Mouse (Mus musculus) kidney, embryonic 14.5 days (tissue): ENCODE measurements around the gene Ube2d1. TPM values are rescaled to one million over a fixed set of nuclear protein-coding genes. Genes with fewer than 3 reads are reported as not detected.
A peak's percentile ranks its signal among the peaks of the same experiment; 100 is the strongest.

Experiments
- ATAC-seq: fragments of 200-750 bp; cut with Nextera tagmentation; 2 replicates; pipeline ENCODE4 v1.8.0; 2017; ENCODE audit warnings: moderate number of reproducible peaks, mild to moderate bottlenecking, moderate TSS enrichment, moderate library complexity; ENCODE audit not compliant: low FRiP score, low TSS enrichment
- H3K27ac ChIP-seq: fragments of 300-500 bp; sonication (generic); 2 replicates; pipeline ENCODE4 v1.5.1; 2014; ENCODE audit warnings: low read depth, mild to moderate bottlenecking, low read length, moderate library complexity, mixed read lengths
- H3K27me3 ChIP-seq: fragments of 300-500 bp; sonication (generic); 2 replicates; pipeline ENCODE4 v1.6.1; 2014; ENCODE audit warnings: mild to moderate bottlenecking, low read length; ENCODE audit not compliant: control insufficient read depth, insufficient read depth
- H3K36me3 ChIP-seq: fragments of 300-500 bp; sonication (generic); 2 replicates; pipeline ENCODE4 v1.6.1; 2014; ENCODE audit warnings: low read length, mixed read lengths; ENCODE audit not compliant: control insufficient read depth, insufficient read depth
- H3K4me1 ChIP-seq: fragments of 300-500 bp; sonication (generic); 2 replicates; pipeline ENCODE4 v1.6.1; 2014; ENCODE audit warnings: low read length, mixed read lengths; ENCODE audit not compliant: control insufficient read depth, insufficient read depth
- H3K4me2 ChIP-seq: fragments of 300-500 bp; sonication (generic); replicated peaks from 2 replicates; pipeline ENCODE4 v1.6.1; 2014; ENCODE audit warnings: low read depth, mild to moderate bottlenecking, low read length
- H3K4me3 ChIP-seq: fragments of 300-500 bp; sonication (generic); 2 replicates; pipeline ENCODE4 v1.5.1; 2014; ENCODE audit warnings: mild to moderate bottlenecking, low read length
- H3K9ac ChIP-seq: fragments of 300-500 bp; sonication (generic); 2 replicates; pipeline ENCODE4 v1.6.1; 2014; ENCODE audit warnings: low read depth, mild to moderate bottlenecking, low read length, moderate library complexity
- H3K9me3 ChIP-seq: fragments of 300-500 bp; sonication (generic); 2 replicates; pipeline ENCODE4 v1.6.1; 2016; ENCODE audit warnings: low read length; ENCODE audit not compliant: control insufficient read depth
- WGBS: fragments of 180-500 bp; shearing (Covaris S2); extraction: QIAGEN DNeasy Blood & Tissue Kit; methylation state at CpG from one replicate; pipeline ENCODE4 v1.1.7; 2014; 5-methylcytosine and 5-hydroxymethylcytosine counted together
- polyA plus RNA-seq: library from polyadenylated mRNA; unstranded; fragments of >200 nt; fragmentation: Nextera tagmentation; extraction: Ambion mirVana; gene quantifications from 2 replicates; pipeline ENCODE4 v1.2.1, GENCODE M21; 2014

Ube2d1 gene
- polyA plus RNA-seq, 1 experiment from 2014 or later = 83.1 TPM

DNA sequence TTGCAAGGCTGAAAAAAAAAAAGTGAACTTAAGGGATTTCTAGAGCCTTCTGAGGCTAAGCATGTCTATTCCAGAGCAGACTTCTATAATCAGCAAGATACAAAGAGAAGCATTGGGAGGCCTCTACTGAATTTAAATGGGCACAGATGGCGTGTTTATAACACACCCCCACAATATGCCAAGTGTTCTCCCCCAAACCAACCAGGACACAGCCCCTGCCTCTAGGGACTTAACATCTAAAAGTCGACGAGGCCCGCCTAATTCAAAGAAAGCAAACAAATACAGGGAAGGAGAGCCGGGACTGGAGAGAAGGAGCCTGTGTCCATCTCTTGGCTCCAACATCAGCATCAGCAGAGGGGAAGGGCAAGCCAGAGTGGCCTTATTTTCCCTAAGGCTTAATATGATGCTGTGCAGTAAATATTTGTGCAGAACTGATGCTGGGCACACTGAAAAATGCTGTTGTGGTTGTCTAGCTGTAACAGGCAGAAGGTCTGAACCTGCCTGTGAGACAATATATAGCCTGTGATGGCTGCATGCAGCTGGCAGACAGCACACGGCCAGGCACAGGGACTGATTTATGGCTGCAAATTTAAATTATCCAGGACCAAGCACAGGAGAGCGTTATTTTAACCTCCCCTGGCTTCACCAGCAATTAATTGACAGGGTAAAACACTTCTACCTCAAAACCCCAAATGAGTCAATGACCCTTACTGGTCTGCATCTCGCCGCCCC, 11.9 kb downstream of the Ube2d1 start:
- Histone ChIP-seq H3K9me3 (no peaks in the 10 kb centered on the region), H3K4me3 (no peak overlapping the region), H3K27me3 (no peaks in the 10 kb centered on the region), H3K4me2 (no peak overlapping the region), H3K27ac (no peak overlapping the region), H3K36me3 (no peaks in the 10 kb centered on the region; the same call in 1 of the 2 replicates), H3K4me1 (peaks cover 2% of the 10 kb centered on the region; the same call in 1 of the 2 replicates), H3K9ac (no peak overlapping the region)
- 0 out of 2 replicates have a peak, but pooled peaks have one; percentile 24 for ATAC-seq
- 22% methylated on average over 9 of the region's 9 CpGs for WGBS

- H3K4me2 ChIP-seq = no peak overlapping the region
- H3K4me1 ChIP-seq = no peaks in the 10 kb centered on the region
- H3K9me3 ChIP-seq = no peaks in the 10 kb centered on the region
- no peak overlapping the region for H3K27ac ChIP-seq
- no peak overlapping the region for H3K4me3 ChIP-seq
- H3K9ac ChIP-seq = no peak overlapping the region
- no peaks in the 10 kb centered on the region for H3K36me3 ChIP-seq
- H3K27me3 ChIP-seq = no peaks in the 10 kb centered on the region
- no peak for ATAC-seq
- 89% methylated on average over 2 of the region's 2 CpGs for WGBS
Observed at GRCm38 (mm10) chr10:71267973-71268372, 17.1 kb downstream of the Ube2d1 start.

DNA sequence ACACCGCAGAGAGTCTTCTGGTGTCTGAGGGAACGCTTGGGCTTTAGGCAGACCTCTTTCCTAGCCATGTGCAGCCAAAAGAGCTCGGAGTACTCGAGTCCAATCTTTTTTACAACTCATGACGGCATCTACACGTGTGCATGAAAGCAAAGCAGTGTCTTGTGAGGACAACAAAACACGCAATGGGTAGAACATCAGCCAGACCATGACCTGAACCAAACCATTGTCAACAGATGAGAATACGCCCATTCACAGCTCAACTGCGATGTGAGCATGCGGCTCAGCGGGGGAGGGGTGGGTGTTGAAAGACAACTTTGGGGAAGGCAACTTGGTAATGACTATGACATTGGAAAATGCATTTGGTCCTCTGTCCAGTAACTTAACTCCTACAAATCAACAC, 17.6 kb downstream of the Ube2d1 start:
- Histone ChIP-seq H3K36me3 (no peaks in the 10 kb centered on the region), H3K27me3 (no peaks in the 10 kb centered on the region), H3K27ac (no peak overlapping the region), H3K9ac (no peak overlapping the region), H3K4me1 (no peaks in the 10 kb centered on the region), H3K9me3 (no peaks in the 10 kb centered on the region), H3K4me2 (no peak overlapping the region), H3K4me3 (no peak overlapping the region)
- ATAC-seq = no peak
- WGBS = 77% methylated on average over 11 of the region's 11 CpGs

- Histone ChIP-seq H3K9ac (no peak overlapping the region), H3K9me3 (no peaks in the 10 kb centered on the region), H3K4me1 (peaks cover 6% of the 10 kb centered on the region; the same call in 1 of the 2 replicates), H3K4me2 (no peak overlapping the region), H3K27me3 (no peaks in the 10 kb centered on the region), H3K27ac (no peak overlapping the region), H3K36me3 (peaks cover 3% of the 10 kb centered on the region; the same call in 1 of the 2 replicates), H3K4me3 (no peak overlapping the region)
- 83% methylated on average over 4 of the region's 4 CpGs for WGBS
- ATAC-seq = no peak
Observed at GRCm38 (mm10) chr10:71265067-71265466, 20.0 kb downstream of the Ube2d1 start.

DNA sequence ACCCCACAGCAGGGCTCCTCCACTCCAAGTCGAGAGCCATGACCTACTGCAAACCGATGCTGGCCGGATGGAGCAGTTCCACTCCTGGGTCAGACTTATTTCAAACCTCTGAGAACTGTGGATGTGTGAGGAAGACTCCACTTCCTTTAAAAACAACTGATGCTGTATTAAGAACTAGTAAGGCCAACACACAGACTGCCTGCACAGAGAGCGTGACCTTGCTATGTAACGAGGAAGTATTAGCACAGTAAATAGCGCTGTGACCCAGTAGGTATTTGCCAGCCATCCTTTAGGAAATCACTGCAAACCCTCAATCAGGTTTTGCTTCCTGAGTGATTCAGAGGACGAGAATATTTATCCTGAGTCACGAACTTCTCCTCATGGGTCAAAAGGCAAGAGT, 23.4 kb downstream of the Ube2d1 start:
- Histone ChIP-seq H3K4me1 (peaks cover 8% of the 10 kb centered on the region; the same call in 1 of the 2 replicates), H3K27ac (no peak overlapping the region), H3K4me3 (no peak overlapping the region), H3K36me3 (peaks cover 6% of the 10 kb centered on the region; the same call in 1 of the 2 replicates), H3K4me2 (no peak overlapping the region), H3K9ac (no peak overlapping the region), H3K9me3 (no peaks in the 10 kb centered on the region), H3K27me3 (no peaks in the 10 kb centered on the region)
- WGBS = 58% methylated on average over 8 of the region's 8 CpGs
- ATAC-seq = no peak

DNA sequence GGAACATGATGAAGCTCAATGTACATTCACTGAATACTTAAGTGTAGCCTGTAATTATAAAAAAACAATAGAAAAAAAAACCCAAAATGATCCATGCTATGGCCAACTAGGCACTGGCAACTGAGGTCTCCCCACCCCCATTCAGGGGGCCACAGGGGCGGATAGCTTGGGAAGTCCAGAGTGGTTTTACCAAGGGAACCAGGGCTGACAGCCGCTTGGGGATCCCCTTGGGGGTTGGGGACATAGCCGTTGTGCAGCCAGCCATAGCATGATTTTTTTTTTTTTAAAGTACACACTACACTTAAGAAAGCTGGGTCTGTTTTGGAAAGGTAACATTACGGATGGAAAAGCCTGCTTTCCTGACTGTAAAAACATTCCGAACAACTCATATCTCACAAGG, 26.1 kb downstream of the Ube2d1 start:
- Histone ChIP-seq H3K9ac (no peak overlapping the region), H3K4me2 (no peak overlapping the region; the same call in 1 of the 2 replicates), H3K4me1 (peaks cover 8% of the 10 kb centered on the region; the same call in 1 of the 2 replicates), H3K27ac (no peak overlapping the region), H3K9me3 (no peaks in the 10 kb centered on the region), H3K4me3 (no peak overlapping the region), H3K27me3 (no peaks in the 10 kb centered on the region), H3K36me3 (peaks cover 16% of the 10 kb centered on the region; the same call in 1 of the 2 replicates)
- 51% methylated on average over 5 of the region's 5 CpGs for WGBS
- ATAC-seq = no peak

DNA sequence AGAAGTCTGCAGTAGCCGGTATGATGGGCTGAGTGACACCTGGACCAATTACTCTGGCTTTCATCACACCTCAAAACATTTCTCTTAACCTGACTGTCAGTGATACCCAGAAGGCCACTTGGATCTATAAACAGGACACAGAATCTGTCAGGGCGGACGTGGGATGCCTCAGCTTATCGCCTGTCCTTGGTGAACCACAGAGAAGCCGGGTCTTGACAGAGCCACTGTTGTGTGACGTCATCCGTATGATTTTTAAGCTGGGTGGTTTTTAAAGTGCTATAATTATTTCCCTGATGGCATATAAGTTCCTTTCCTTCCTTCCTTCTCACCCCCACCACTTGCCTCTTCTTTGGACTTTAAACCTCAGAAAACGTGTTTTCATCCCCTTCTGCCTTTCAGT, 26.5 kb downstream of the Ube2d1 start:
- Histone ChIP-seq H3K27me3 (no peaks in the 10 kb centered on the region), H3K4me2 (no peak overlapping the region), H3K4me1 (peaks cover 8% of the 10 kb centered on the region; the same call in 1 of the 2 replicates), H3K9me3 (no peaks in the 10 kb centered on the region), H3K27ac (no peak overlapping the region), H3K4me3 (no peak overlapping the region), H3K9ac (no peak overlapping the region), H3K36me3 (peaks cover 16% of the 10 kb centered on the region; the same call in 1 of the 2 replicates)
- 74% methylated on average over 8 of the region's 8 CpGs for WGBS
- ATAC-seq = no peak

GRCm38 (mm10) chr10:71253147-71253546, 31.9 kb downstream of the Ube2d1 start:
- H3K4me2 ChIP-seq = no peak overlapping the region
- H3K27ac ChIP-seq = no peak overlapping the region
- H3K4me1 ChIP-seq = no peaks in the 10 kb centered on the region
- 30% methylated on average over 4 of the region's 4 CpGs for WGBS
- H3K27me3 ChIP-seq = no peaks in the 10 kb centered on the region
- H3K9me3 ChIP-seq = no peaks in the 10 kb centered on the region
- H3K9ac ChIP-seq = no peak overlapping the region
- H3K4me3 ChIP-seq = no peak overlapping the region
- H3K36me3 ChIP-seq = peaks cover 10% of the 10 kb centered on the region; the same call in 1 of the 2 replicates
- ATAC-seq = no peak

- Histone ChIP-seq H3K27ac (no peak overlapping the region), H3K4me3 (no peak overlapping the region), H3K4me1 (no peaks in the 10 kb centered on the region), H3K27me3 (no peaks in the 10 kb centered on the region), H3K9ac (no peak overlapping the region), H3K36me3 (peaks cover 10% of the 10 kb centered on the region; the same call in 1 of the 2 replicates), H3K4me2 (no peak overlapping the region), H3K9me3 (no peaks in the 10 kb centered on the region)
- no peak for ATAC-seq
- 79% methylated on average over 5 of the region's 5 CpGs for WGBS
Observed at GRCm38 (mm10) chr10:71252421-71252820, 32.6 kb downstream of the Ube2d1 start.
